24 mouse cellular contexts compared by ENCODE assay signal in genomic region chr7:66940761-66941160, GRCm38 (mm10).
"Had no signal": no experiment of that assay in that cellular context is flagged by ENCODE, and none has a peak within 500 bp of the region (broad histone marks: within the 10 kb centered on the region; RNA-seq: fewer than 3 reads in every experiment).

No protein-coding gene starts in this region.

- H3K4me3 ChIP-seq: heart, embryonic 12.5 days; hindbrain, embryonic 13.5 days; hindbrain, embryonic 15.5 days; kidney, embryonic 15.5 days; limb, embryonic 13.5 days; limb, embryonic 15.5 days; liver, embryonic 13.5 days; liver, embryonic 15.5 days had no signal

- H3K9me3 ChIP-seq: heart, embryonic 12.5 days; hindbrain, embryonic 13.5 days; hindbrain, embryonic 15.5 days; kidney, embryonic 15.5 days; limb, embryonic 13.5 days; limb, embryonic 15.5 days; liver, embryonic 13.5 days; liver, embryonic 15.5 days had no signal

- H3K27me3 ChIP-seq: heart, embryonic 12.5 days; hindbrain, embryonic 13.5 days; hindbrain, embryonic 15.5 days; kidney, embryonic 15.5 days; limb, embryonic 13.5 days; limb, embryonic 15.5 days; liver, embryonic 13.5 days; liver, embryonic 15.5 days had no signal

- H3K9ac ChIP-seq: heart, embryonic 12.5 days; hindbrain, embryonic 13.5 days; hindbrain, embryonic 15.5 days; kidney, embryonic 15.5 days; limb, embryonic 13.5 days; limb, embryonic 15.5 days; liver, embryonic 13.5 days; liver, embryonic 15.5 days had no signal

- ATAC-seq: hindbrain, postnatal 0 days; intestine, embryonic 16.5 days had no signal

- H3K36me3 ChIP-seq: heart, embryonic 12.5 days; hindbrain, embryonic 13.5 days; hindbrain, embryonic 15.5 days; kidney, embryonic 15.5 days; limb, embryonic 13.5 days; limb, embryonic 15.5 days; liver, embryonic 13.5 days; liver, embryonic 15.5 days had no signal

- H3K4me2 ChIP-seq: heart, embryonic 12.5 days; hindbrain, embryonic 13.5 days; hindbrain, embryonic 15.5 days; kidney, embryonic 15.5 days; limb, embryonic 13.5 days; limb, embryonic 15.5 days; liver, embryonic 11.5 days; liver, embryonic 13.5 days; liver, embryonic 15.5 days had no signal

- H3K4me1 ChIP-seq: hindbrain, embryonic 15.5 days; liver, embryonic 13.5 days; liver, embryonic 15.5 days had no signal

- DNase-seq: gastrocnemius, postnatal 14 days; gastrocnemius, postnatal 36 days; heart, postnatal 10 days; heart, postnatal 36 days; kidney, adult 11 months; kidney, adult 2 months; kidney, adult 9 months; kidney, postnatal 14 days; kidney, postnatal 36 days; layer of hippocampus, adult 9-11 months; layer of hippocampus, postnatal 36 days; left cerebral cortex, postnatal 4 days; liver, embryonic 13.5 days had no signal

- H3K27ac ChIP-seq: hindbrain, embryonic 13.5 days; hindbrain, embryonic 15.5 days; hindbrain, postnatal 0 days; kidney, embryonic 15.5 days; kidney, postnatal 0 days; limb, embryonic 13.5 days; limb, embryonic 15.5 days; liver, embryonic 13.5 days; liver, embryonic 15.5 days had no signal
